Mouse (Mus musculus) heart, adult 2 months (tissue): ENCODE data around the gene Mark4. TPM values are rescaled to one million over a fixed set of nuclear protein-coding genes. Genes with fewer than 3 reads are reported as not detected.
A peak's percentile ranks its signal among the peaks of the same experiment; 100 is the strongest.

Source experiments
- DNase-seq, 2 experiments: peaks; one replicate each; pipeline ENCODE4 v3.0.0; 2021
- H3K27ac ChIP-seq: fragments of 200-600 bp; 2 replicates; pipeline ENCODE4 v1.8.1; 2022
- H3K27me3 ChIP-seq: fragments of 200-500 bp; 2 replicates; pipeline ENCODE4 v1.6.1; 2012; ENCODE audit warnings: mild to moderate bottlenecking, low read length, inconsistent platforms, mixed read lengths; ENCODE audit not compliant: control insufficient read depth, insufficient read depth
- H3K36me3 ChIP-seq: fragments of 200-500 bp; 2 replicates; pipeline ENCODE4 v1.6.1; 2012; ENCODE audit warnings: low read length, inconsistent platforms; ENCODE audit not compliant: control insufficient read depth, insufficient read depth
- H3K4me1 ChIP-seq: fragments of 200-500 bp; 2 replicates; pipeline ENCODE4 v1.6.1; 2011; ENCODE audit warnings: low read length; ENCODE audit not compliant: control insufficient read depth, insufficient read depth
- H3K4me3 ChIP-seq: fragments of 200-600 bp; 2 replicates; pipeline ENCODE4 v1.8.1; 2022
- H3K79me2 ChIP-seq: fragments of 200-500 bp; replicated peaks from 2 replicates; pipeline ENCODE4 v1.6.1; 2012; ENCODE audit warnings: mild to moderate bottlenecking, inconsistent platforms, low read length, moderate library complexity, mixed read lengths; ENCODE audit not compliant: control insufficient read depth, insufficient read depth
- H3K9ac ChIP-seq: fragments of 200-500 bp; 2 replicates; pipeline ENCODE4 v1.6.1; 2012; ENCODE audit warnings: low read depth, mild to moderate bottlenecking, control low read depth, inconsistent platforms, low read length, mixed read lengths
- CTCF ChIP-seq: fragments of 200-600 bp; IDR thresholded peaks from 2 replicates; pipeline ENCODE4 v1.8.1; 2022; ENCODE audit warnings: antibody characterized with exemption, mild to moderate bottlenecking, moderate library complexity
- EP300 ChIP-seq: fragments of 200-500 bp; IDR thresholded peaks from 2 replicates; pipeline ENCODE4 v1.6.1; 2011; ENCODE audit warnings: low read depth, low read length, control low read depth; ENCODE audit not compliant: insufficient read depth
- POLR2A ChIP-seq: fragments of 200-500 bp; IDR thresholded peaks from 2 replicates; pipeline ENCODE4 v1.6.1; 2011; ENCODE audit warnings: mild to moderate bottlenecking, low read depth, low read length, control low read depth; ENCODE audit not compliant: insufficient read depth
- WGBS: fragments of 180-500 bp; shearing (Covaris S2); methylation state at CpG from one replicate; pipeline ENCODE4 v1.1.7; 2018; 5-methylcytosine and 5-hydroxymethylcytosine counted together
- intact Hi-C: fragments of 180-260 bp; cut with DNase I; formaldehyde crosslinking; loops from one replicate; pipeline ENCODE4 v1.15.1; 2025
- polyA plus RNA-seq: library from polyadenylated mRNA; depleted of rRNA; stranded (reverse); fragments of >200 nt; gene quantifications from 2 replicates; pipeline ENCODE4 v1.2.3, GENCODE M21; 2012
- total RNA-seq, 2 experiments: library from RNA; stranded (reverse); gene quantifications; 2 replicates each; pipeline ENCODE4 v1.2.3; 2021

Mark4 gene
- total and polyA plus RNA-seq, 3 experiments = 11.8 to 27.2 (median 22.4) TPM

GRCm38 (mm10) chr7:19501658-19502057 is 43.0 kb upstream of the Mark4 start:
- H3K9ac ChIP-seq = no peak overlapping the region
- WGBS = 75% methylated on average over 4 of the region's 4 CpGs
- no peaks in the 10 kb centered on the region for H3K36me3 ChIP-seq
- no peaks in the 10 kb centered on the region for H3K4me1 ChIP-seq
- H3K27ac ChIP-seq = no peak overlapping the region
- no peak overlapping the region for H3K4me3 ChIP-seq
- TF ChIP-seq CTCF (no peak), POLR2A (no peak), EP300 (no peak)
- no peak for DNase-seq
- intact Hi-C loops = loop anchor here (2.0 kb wide), 1 partner anchor 117 kb away; no protein-coding TSS in a partner anchor
- no peaks in the 10 kb centered on the region for H3K27me3 ChIP-seq
- no peaks in the 10 kb centered on the region for H3K79me2 ChIP-seq

GRCm38 (mm10) chr7:19500420-19501363 is 42.1 kb upstream of the Mark4 start:
- no peak overlapping the region for H3K27ac ChIP-seq
- H3K79me2 ChIP-seq = no peaks in the 10 kb centered on the region
- H3K36me3 ChIP-seq = no peaks in the 10 kb centered on the region
- TF ChIP-seq POLR2A (no peak), EP300 (no peak), CTCF (no peak)
- H3K4me3 ChIP-seq = no peak overlapping the region
- H3K4me1 ChIP-seq = no peaks in the 10 kb centered on the region; the same call in 1 of the 2 replicates
- H3K27me3 ChIP-seq = no peaks in the 10 kb centered on the region
- WGBS = 58% methylated on average over 12 of the region's 12 CpGs
- no peak overlapping the region for H3K9ac ChIP-seq
- no peak for DNase-seq
- intact Hi-C loops = no loop called here

GRCm38 (mm10) chr7:19498326-19498725 is 39.7 kb upstream of the Mark4 start:
- no peak overlapping the region for H3K9ac ChIP-seq
- H3K27ac ChIP-seq = no peak overlapping the region
- TF ChIP-seq POLR2A (no peak), CTCF (no peak), EP300 (no peak)
- intact Hi-C loops = no loop called here
- DNase-seq = no peak
- H3K4me3 ChIP-seq = no peak overlapping the region
- no peaks in the 10 kb centered on the region; the same call in 1 of the 2 replicates for H3K4me1 ChIP-seq
- H3K79me2 ChIP-seq = no peaks in the 10 kb centered on the region
- H3K27me3 ChIP-seq = no peaks in the 10 kb centered on the region
- WGBS = 69% methylated on average over 4 of the region's 4 CpGs
- no peaks in the 10 kb centered on the region for H3K36me3 ChIP-seq

GRCm38 (mm10) chr7:19496214-19496555 is 37.6 kb upstream of the Mark4 start:
- Histone ChIP-seq H3K36me3 (no peaks in the 10 kb centered on the region), H3K27ac (no peak overlapping the region), H3K4me3 (no peak overlapping the region), H3K79me2 (no peaks in the 10 kb centered on the region), H3K9ac (no peak overlapping the region), H3K4me1 (peaks cover 2% of the 10 kb centered on the region; the same call in 1 of the 2 replicates), H3K27me3 (no peaks in the 10 kb centered on the region)
- 70% methylated on average over 5 of the region's 5 CpGs for WGBS
- intact Hi-C loops = no loop called here
- no peak for TF ChIP-seq POLR2A
- DNase-seq = no peak

GRCm38 (mm10) chr7:19495521-19496213 is 37.0 kb upstream of the Mark4 start:
- Histone ChIP-seq H3K27ac (no peak overlapping the region), H3K9ac (no peak overlapping the region), H3K36me3 (no peaks in the 10 kb centered on the region), H3K4me1 (peaks cover 2% of the 10 kb centered on the region; the same call in 1 of the 2 replicates), H3K27me3 (no peaks in the 10 kb centered on the region), H3K79me2 (no peaks in the 10 kb centered on the region), H3K4me3 (no peak overlapping the region)
- DNase-seq = peak in 1 of 2 experiments; percentile 51
- TF ChIP-seq POLR2A = no peak
- no peak for TF ChIP-seq EP300
- TF ChIP-seq CTCF = no peak
- 43% methylated on average over 20 of the region's 20 CpGs for WGBS
- intact Hi-C loops = no loop called here
